Mouse (Mus musculus): ENCODE data around the gene Olfr323. TPM values are rescaled to one million over a fixed set of nuclear protein-coding genes. Genes with fewer than 3 reads are reported as not detected.

Olfr323 gene
- total and polyA plus RNA-seq, 3 experiments, result not detected

DNA sequence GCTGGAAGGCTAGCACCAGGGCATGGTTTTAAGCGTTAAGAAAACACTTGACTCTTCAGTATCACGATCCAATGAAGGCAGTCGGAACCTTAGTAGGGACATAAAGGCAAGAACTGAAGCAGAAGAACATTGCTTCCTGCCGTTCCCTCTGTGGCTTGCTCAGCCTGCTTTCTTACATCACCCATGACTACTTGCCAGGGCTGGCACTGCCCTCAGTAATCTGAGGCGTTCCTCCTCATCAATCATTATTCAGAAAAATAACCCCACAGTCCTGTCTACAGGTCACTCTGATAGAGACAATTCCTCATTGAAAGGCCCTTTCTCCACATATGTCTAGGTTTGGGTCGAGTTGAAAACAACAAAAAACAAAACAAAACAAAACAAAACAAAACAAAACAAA, 23.3 kb downstream of the Olfr323 start:
- H3K4me3 ChIP-seq (replicated peaks in 1 of 3; ENCODE audit: low read depth in 2 of 3, low read length in 2 of 3, poor library complexity in 1 of 3), result no peak overlapping the region
- in situ Hi-C loops (cut with MboI; ENCODE audit: low pct_ligation_motif_present, low pct_unique_long_range_greater_than_20kb, low sequenced_read_pairs), result no loop called here
- dilution Hi-C loops (cut with MboI; ENCODE audit: extremely low pct_ligation_motif_present, extremely low pct_unique_long_range_greater_than_20kb, low sequenced_read_pairs), result no loop called here
- no peak overlapping the region for H3K27ac ChIP-seq (ENCODE audit: insufficient read depth, low read depth)
- DNase-seq (ENCODE audit: extremely low read depth), result no peak
- TF ChIP-seq UBTF (IDR thresholded peaks at IDR 0.05; ENCODE audit: low read depth, low read length) (no peak), RCOR1 (conservative IDR thresholded peaks at IDR 0.05; ENCODE audit: low read depth, low read length) (no peak), CHD1 (IDR thresholded peaks at IDR 0.05; ENCODE audit: low read depth, low read length) (no peak), MXI1 (IDR thresholded peaks at IDR 0.05; ENCODE audit: low read depth, low read length) (no peak), MAX (IDR thresholded peaks at IDR 0.05; ENCODE audit: low read length) (no peak), PAX5 (IDR thresholded peaks at IDR 0.05; ENCODE audit: low read length) (no peak), ELF1 (IDR thresholded peaks at IDR 0.05; ENCODE audit: low read depth, low read length) (no peak), ETS1 (conservative IDR thresholded peaks at IDR 0.05; ENCODE audit: low read depth, low read length) (no peak), MAFK (IDR thresholded peaks at IDR 0.05; ENCODE audit: insufficient replicate concordance, low read length) (no peak)
- peaks cover 83% of the 10 kb centered on the region for H3K27me3 ChIP-seq (replicated peaks)
- H3K36me3 ChIP-seq (replicated peaks in 1 of 2; ENCODE audit: control insufficient read depth in 1 of 2, insufficient read depth in 1 of 2, low read length in 1 of 2), result no peaks in the 10 kb centered on the region
- H3K79me2 ChIP-seq (replicated peaks; ENCODE audit: control insufficient read depth, extremely low read depth, insufficient read depth, poor library complexity, severe bottlenecking), result no peaks in the 10 kb centered on the region
- H3K9me3 ChIP-seq (replicated peaks; ENCODE audit: low read length), result no peaks in the 10 kb centered on the region
- H3K4me1 ChIP-seq (ENCODE audit: control insufficient read depth in 1 of 2, insufficient read depth in 2 of 2), result no peaks in the 10 kb centered on the region
- H3K4me2 ChIP-seq (ENCODE audit: insufficient read depth, low read depth, poor library complexity, severe bottlenecking), result no peak overlapping the region
- no peak overlapping the region for H3K9ac ChIP-seq (ENCODE audit: insufficient read depth, low read depth)

DNA sequence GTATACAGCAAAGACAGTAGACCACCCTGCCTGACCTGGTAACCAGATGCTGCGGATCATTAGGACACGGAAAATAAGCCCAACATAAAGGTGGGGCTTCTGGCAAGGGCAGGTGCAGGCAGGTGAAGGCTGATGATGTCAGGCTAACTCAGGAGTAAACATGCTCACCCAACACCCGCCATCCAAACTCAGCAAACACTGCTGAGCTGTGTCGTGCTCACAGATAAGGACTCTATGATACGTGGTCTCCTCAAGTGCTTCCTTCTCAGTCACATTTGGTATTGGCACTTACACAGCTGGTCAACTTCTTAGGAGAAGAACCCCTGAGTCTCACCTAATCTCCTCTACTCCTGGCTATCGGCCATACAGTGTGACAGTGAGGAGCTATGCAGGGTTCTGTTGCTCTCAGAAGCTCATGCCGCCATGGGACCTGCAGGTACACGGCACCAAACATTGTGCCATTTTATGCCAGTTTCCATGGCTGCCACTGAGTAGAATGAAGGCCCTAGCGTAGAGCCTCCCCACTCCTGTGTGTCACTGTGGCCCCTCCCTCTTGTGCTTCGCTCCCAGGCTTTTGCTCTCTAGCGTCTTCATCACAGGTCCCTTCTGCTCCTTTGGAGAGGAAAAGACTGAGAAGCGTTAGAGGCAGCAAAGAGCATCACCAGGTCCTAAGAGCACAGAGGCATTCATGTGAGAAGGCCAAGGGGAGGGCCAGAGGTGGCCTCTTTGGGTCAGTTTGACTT, 24.0 kb downstream of the Olfr323 start:
- no peak overlapping the region for H3K9ac ChIP-seq (ENCODE audit: insufficient read depth, low read depth)
- no peak for DNase-seq (ENCODE audit: extremely low read depth)
- dilution Hi-C loops (cut with MboI; ENCODE audit: extremely low pct_ligation_motif_present, extremely low pct_unique_long_range_greater_than_20kb, low sequenced_read_pairs) (no loop called here), in situ Hi-C loops (cut with MboI; ENCODE audit: low pct_ligation_motif_present, low pct_unique_long_range_greater_than_20kb, low sequenced_read_pairs) (no loop called here)
- H3K4me2 ChIP-seq (ENCODE audit: insufficient read depth, low read depth, poor library complexity, severe bottlenecking), result no peak overlapping the region
- no peaks in the 10 kb centered on the region for H3K4me1 ChIP-seq (ENCODE audit: control insufficient read depth in 1 of 2, insufficient read depth in 2 of 2)
- H3K9me3 ChIP-seq (replicated peaks; ENCODE audit: low read length), result no peaks in the 10 kb centered on the region
- no peak overlapping the region for H3K27ac ChIP-seq (ENCODE audit: insufficient read depth, low read depth)
- no peaks in the 10 kb centered on the region for H3K36me3 ChIP-seq (replicated peaks in 1 of 2; ENCODE audit: control insufficient read depth in 1 of 2, insufficient read depth in 1 of 2, low read length in 1 of 2)
- no peak overlapping the region for H3K4me3 ChIP-seq (replicated peaks in 1 of 3; ENCODE audit: low read depth in 2 of 3, low read length in 2 of 3, poor library complexity in 1 of 3)
- H3K27me3 ChIP-seq (replicated peaks), result peaks cover 84% of the 10 kb centered on the region
- H3K79me2 ChIP-seq (replicated peaks; ENCODE audit: control insufficient read depth, extremely low read depth, insufficient read depth, poor library complexity, severe bottlenecking), result no peaks in the 10 kb centered on the region
- TF ChIP-seq CTCF (conservative IDR thresholded peaks at IDR 0.05 in 1 of 2, IDR thresholded peaks at IDR 0.05 in 1 of 2; ENCODE audit: low read depth in 2 of 2, low read length in 2 of 2), result no peak
- no peak for TF ChIP-seq TCF12 (IDR thresholded peaks at IDR 0.05; ENCODE audit: low read depth, low read length)
- no peak for TF ChIP-seq SMC3 (IDR thresholded peaks at IDR 0.05; ENCODE audit: low read depth, low read length)
- no peak for TF ChIP-seq IRF4 (IDR thresholded peaks at IDR 0.05; ENCODE audit: low read depth, low read length)
- no peak for TF ChIP-seq RCOR1 (conservative IDR thresholded peaks at IDR 0.05; ENCODE audit: low read depth, low read length)
- no peak for TF ChIP-seq USF1 (IDR thresholded peaks at IDR 0.05; ENCODE audit: low read depth, low read length)
- no peak for TF ChIP-seq NELFE (IDR thresholded peaks at IDR 0.05; ENCODE audit: low read depth, low read length)
- TF ChIP-seq KAT2A (IDR thresholded peaks at IDR 0.05; ENCODE audit: insufficient replicate concordance, low read length), result no peak

All from CH12.LX (cell line).